Mouse (Mus musculus): ENCODE data around the gene Ddr1. TPM values are rescaled to one million over a fixed set of nuclear protein-coding genes. Genes with fewer than 3 reads are reported as not detected.

Ddr1 gene
- total and polyA plus RNA-seq, 2 experiments from 2014 or later, result 71.8 to 105 TPM

GRCm38 (mm10) chr17:35692368-35692767 is 12.1 kb downstream of the Ddr1 start:
- ATAC-seq (ENCODE audit: insufficient read depth, low read depth) (no peak), DNase-seq (ENCODE audit: low spot score) (no peak)
- no peaks in the 10 kb centered on the region for H3K27me3 ChIP-seq (ENCODE audit: control insufficient read depth, insufficient read depth, low read length)
- 67% methylated on average over 4 of the region's 4 CpGs for WGBS
- H3K27ac ChIP-seq (ENCODE audit: low read depth), result no peak overlapping the region
- H3K9me3 ChIP-seq (replicated peaks; ENCODE audit: control insufficient read depth, low read length), result no peaks in the 10 kb centered on the region
- TF ChIP-seq EP300 (IDR thresholded peaks at IDR 0.05; ENCODE audit: low read depth) (no peak), CTCF (IDR thresholded peaks at IDR 0.05; ENCODE audit: low read depth) (no peak)
- H3K4me2 ChIP-seq (ENCODE audit: low read depth, low read length), result no peak overlapping the region
- peaks cover 69% of the 10 kb centered on the region for H3K36me3 ChIP-seq (replicated peaks; ENCODE audit: control insufficient read depth, insufficient read depth, low read length)
- peaks cover 4% of the 10 kb centered on the region; the same call in 1 of the 2 replicates for H3K4me1 ChIP-seq (ENCODE audit: control insufficient read depth, insufficient read depth)
- no peak overlapping the region for H3K4me3 ChIP-seq (ENCODE audit: low read depth, low read length)
- no peak overlapping the region for H3K9ac ChIP-seq (replicated peaks; ENCODE audit: low read depth, low read length)

- H3K4me3 ChIP-seq (ENCODE audit: low read depth, low read length), result no peak overlapping the region
- no peak for ATAC-seq (ENCODE audit: insufficient read depth, low read depth)
- no peaks in the 10 kb centered on the region for H3K4me1 ChIP-seq (ENCODE audit: control insufficient read depth, insufficient read depth)
- no peak for TF ChIP-seq EP300 (IDR thresholded peaks at IDR 0.05; ENCODE audit: low read depth)
- TF ChIP-seq CTCF (IDR thresholded peaks at IDR 0.05; ENCODE audit: low read depth), result no peak
- no peak overlapping the region for H3K9ac ChIP-seq (replicated peaks; ENCODE audit: low read depth, low read length)
- peaks cover 75% of the 10 kb centered on the region for H3K36me3 ChIP-seq (replicated peaks; ENCODE audit: control insufficient read depth, insufficient read depth, low read length)
- H3K27me3 ChIP-seq (ENCODE audit: control insufficient read depth, insufficient read depth, low read length), result no peaks in the 10 kb centered on the region
- 73% methylated on average over 4 of the region's 4 CpGs for WGBS
- no peak overlapping the region for H3K27ac ChIP-seq (ENCODE audit: low read depth)
- H3K4me2 ChIP-seq (ENCODE audit: low read depth, low read length), result no peak overlapping the region
- no peaks in the 10 kb centered on the region for H3K9me3 ChIP-seq (replicated peaks; ENCODE audit: control insufficient read depth, low read length)
- no peak for DNase-seq (ENCODE audit: low spot score)
Observed at GRCm38 (mm10) chr17:35691811-35692210, 12.6 kb downstream of the Ddr1 start.

- H3K36me3 ChIP-seq (replicated peaks; ENCODE audit: control insufficient read depth, insufficient read depth, low read length), result peaks cover 87% of the 10 kb centered on the region
- H3K4me1 ChIP-seq (ENCODE audit: control insufficient read depth, insufficient read depth), result no peaks in the 10 kb centered on the region
- no peak for ATAC-seq (ENCODE audit: insufficient read depth, low read depth)
- no peak for TF ChIP-seq EP300 (IDR thresholded peaks at IDR 0.05; ENCODE audit: low read depth)
- no peak for TF ChIP-seq CTCF (IDR thresholded peaks at IDR 0.05; ENCODE audit: low read depth)
- H3K9me3 ChIP-seq (replicated peaks; ENCODE audit: control insufficient read depth, low read length), result no peaks in the 10 kb centered on the region
- WGBS, result 81% methylated on average over 18 of the region's 18 CpGs
- H3K27ac ChIP-seq (ENCODE audit: low read depth), result no peak overlapping the region
- no peak overlapping the region for H3K4me2 ChIP-seq (ENCODE audit: low read depth, low read length)
- DNase-seq (ENCODE audit: low spot score), result no peak
- no peak overlapping the region for H3K9ac ChIP-seq (replicated peaks; ENCODE audit: low read depth, low read length)
- H3K27me3 ChIP-seq (ENCODE audit: control insufficient read depth, insufficient read depth, low read length), result no peaks in the 10 kb centered on the region
- no peak overlapping the region for H3K4me3 ChIP-seq (ENCODE audit: low read depth, low read length)
Observed at GRCm38 (mm10) chr17:35689936-35690645, 14.3 kb downstream of the Ddr1 start.

- no peak overlapping the region for H3K9ac ChIP-seq (replicated peaks; ENCODE audit: low read depth, low read length)
- ATAC-seq (ENCODE audit: insufficient read depth, low read depth) (no peak), DNase-seq (ENCODE audit: low spot score) (no peak)
- no peak overlapping the region for H3K4me3 ChIP-seq (ENCODE audit: low read depth, low read length)
- no peaks in the 10 kb centered on the region for H3K27me3 ChIP-seq (ENCODE audit: control insufficient read depth, insufficient read depth, low read length)
- no peaks in the 10 kb centered on the region for H3K4me1 ChIP-seq (ENCODE audit: control insufficient read depth, insufficient read depth)
- H3K36me3 ChIP-seq (replicated peaks; ENCODE audit: control insufficient read depth, insufficient read depth, low read length), result peaks cover 98% of the 10 kb centered on the region
- no peaks in the 10 kb centered on the region for H3K9me3 ChIP-seq (replicated peaks; ENCODE audit: control insufficient read depth, low read length)
- 83% methylated on average over 25 of the region's 25 CpGs for WGBS
- H3K4me2 ChIP-seq (ENCODE audit: low read depth, low read length), result no peak overlapping the region
- TF ChIP-seq EP300 (IDR thresholded peaks at IDR 0.05; ENCODE audit: low read depth) (no peak), CTCF (IDR thresholded peaks at IDR 0.05; ENCODE audit: low read depth) (no peak; the same call in 1 of the 2 replicates)
- H3K27ac ChIP-seq (ENCODE audit: low read depth), result no peak overlapping the region
Observed at GRCm38 (mm10) chr17:35688347-35689175, 15.9 kb downstream of the Ddr1 start.

GRCm38 (mm10) chr17:35685061-35685460 is 19.4 kb downstream of the Ddr1 start:
- ATAC-seq (ENCODE audit: insufficient read depth, low read depth) (no peak), DNase-seq (ENCODE audit: low spot score) (no peak)
- Histone ChIP-seq H3K4me1 (ENCODE audit: control insufficient read depth, insufficient read depth) (no peaks in the 10 kb centered on the region), H3K4me3 (ENCODE audit: low read depth, low read length) (no peak overlapping the region), H3K9me3 (replicated peaks; ENCODE audit: control insufficient read depth, low read length) (no peaks in the 10 kb centered on the region), H3K36me3 (replicated peaks; ENCODE audit: control insufficient read depth, insufficient read depth, low read length) (peaks cover 91% of the 10 kb centered on the region), H3K27me3 (ENCODE audit: control insufficient read depth, insufficient read depth, low read length) (no peaks in the 10 kb centered on the region), H3K9ac (replicated peaks; ENCODE audit: low read depth, low read length) (no peak overlapping the region), H3K4me2 (ENCODE audit: low read depth, low read length) (no peak overlapping the region), H3K27ac (ENCODE audit: low read depth) (no peak overlapping the region)
- no peak for TF ChIP-seq CTCF (IDR thresholded peaks at IDR 0.05; ENCODE audit: low read depth)
- TF ChIP-seq EP300 (IDR thresholded peaks at IDR 0.05; ENCODE audit: low read depth), result no peak
- WGBS, result 69% methylated on average over 9 of the region's 9 CpGs
